Mouse (Mus musculus) small intestine, adult 2 months (tissue): ENCODE measurements around the gene Dcaf17.
A peak's percentile ranks its signal among the peaks of the same experiment; 100 is the strongest.

Experiments used
- CTCF ChIP-seq: fragments of 200-500 bp; IDR thresholded peaks from 2 replicates; pipeline ENCODE4 v1.5.1; 2012; ENCODE audit warnings: low read depth, mild to moderate bottlenecking, control low read depth, inconsistent platforms, low read length, moderate library complexity, mixed read lengths; ENCODE audit not compliant: insufficient replicate concordance, insufficient read length; ENCODE audit errors: extremely low read depth
- POLR2A ChIP-seq: fragments of 200-500 bp; IDR thresholded peaks from 2 replicates; pipeline ENCODE4 v1.6.1; 2012; ENCODE audit warnings: low read depth, mild to moderate bottlenecking, control low read depth, inconsistent platforms, low read length, moderate library complexity

- no peak for TF ChIP-seq POLR2A
- TF ChIP-seq CTCF = peak; percentile 23; the same call in 1 of the 2 replicates
These were observed 61.0 kb downstream of the Dcaf17 start for GRCm38 (mm10) chr2:71116151-71116550.
